Mouse (Mus musculus) embryo, embryonic 11 days (tissue): ENCODE results near the gene Sdad1.
"Not testable (repeated sequence)": the region's sequence is repeated elsewhere in the genome, so short reads cannot be mapped to it uniquely, and the experiment has no call there.

ENCODE experiments used
- DNase-seq: peaks from one replicate; pipeline ENCODE4 v3.0.0-alpha.2; 2015

The Sdad1 gene

DNA sequence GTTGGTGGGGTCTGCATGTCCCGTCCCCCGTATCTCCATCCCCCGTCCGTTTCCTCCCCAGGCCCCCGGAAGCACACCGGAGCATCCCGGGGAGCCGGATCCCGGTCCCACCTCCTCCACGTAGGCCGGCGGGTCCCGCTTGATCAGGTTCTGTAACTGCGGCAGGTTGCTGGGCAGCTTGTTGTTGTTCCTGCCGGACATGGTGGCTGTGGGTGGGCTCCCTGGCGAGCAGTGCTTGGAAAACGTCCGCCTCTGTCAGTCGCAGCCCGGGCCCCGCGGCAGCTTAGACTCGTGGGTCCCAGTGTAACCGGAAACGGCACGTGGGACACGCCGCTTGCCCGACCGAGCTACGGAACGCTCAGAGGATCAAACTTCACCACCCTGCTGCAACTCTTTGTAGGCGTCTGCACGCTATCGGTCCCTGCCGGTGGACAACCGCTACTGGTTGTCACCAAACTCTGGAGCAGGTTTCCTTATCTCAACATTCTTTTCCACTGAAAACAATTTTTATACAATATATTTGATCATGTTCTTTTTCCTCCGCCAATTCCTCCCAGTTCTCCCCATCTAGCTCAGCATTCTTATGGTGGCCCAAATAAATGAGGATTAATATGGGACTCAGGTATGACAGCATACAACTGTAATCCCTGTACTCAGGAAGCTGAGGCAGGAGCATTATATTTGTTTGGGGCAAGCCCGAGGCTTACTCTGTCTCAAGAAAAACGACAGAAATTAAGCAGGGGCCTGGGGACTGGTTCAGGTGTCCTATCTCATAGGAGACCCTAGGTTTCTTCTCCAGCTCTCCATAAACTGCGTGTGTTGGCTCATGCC, at the start of gene Sdad1:
Gene Sdad1, minus strand, starts transcription at position 799 of the 831 bp plus-strand sequence.
- peak; percentile 96 for DNase-seq

DNA sequence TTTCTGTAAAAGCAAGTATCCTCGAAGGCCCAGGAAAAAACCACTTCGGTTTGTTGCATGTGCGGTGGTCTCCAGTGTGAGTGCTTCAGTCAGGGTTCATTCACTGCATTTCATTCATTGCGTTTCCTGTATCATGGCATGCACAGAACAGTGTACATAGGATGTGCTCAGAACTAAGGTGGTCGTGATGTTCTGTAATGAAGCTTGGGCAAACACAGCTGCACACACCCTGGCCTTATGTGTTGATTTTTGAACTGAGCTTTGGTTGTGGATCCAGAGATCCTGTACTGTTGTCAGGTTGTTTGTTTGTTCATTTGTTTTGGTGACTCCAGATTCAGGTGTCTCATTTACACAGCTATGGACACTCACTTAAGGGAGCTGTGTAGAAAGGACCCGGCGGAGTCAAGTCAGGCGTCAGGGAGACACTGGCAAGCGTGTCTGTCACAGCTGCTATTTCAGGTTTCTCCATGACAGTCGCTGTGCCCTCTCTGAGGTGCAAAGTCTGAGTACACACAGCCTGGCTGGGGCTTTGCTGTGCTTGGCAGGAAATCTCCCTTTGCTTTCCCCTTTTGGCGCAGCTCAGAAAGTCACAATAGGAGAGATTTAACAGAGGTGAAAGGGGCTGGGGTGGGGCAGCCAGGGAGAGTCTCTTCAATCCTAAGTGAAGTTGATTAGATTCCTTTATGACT, 48.6 kb upstream of the Sdad1 start:
- no peak for DNase-seq

GRCm38 (mm10) chr5:92358033-92358432, 47.8 kb upstream of the Sdad1 start:
- peak; percentile 64 for DNase-seq

GRCm38 (mm10) chr5:92353517-92353916, 43.2 kb upstream of the Sdad1 start:
- no peak for DNase-seq

GRCm38 (mm10) chr5:92352716-92353115, 42.4 kb upstream of the Sdad1 start:
- not testable (repeated sequence) for DNase-seq

GRCm38 (mm10) chr5:92349731-92350130, 39.5 kb upstream of the Sdad1 start:
- no peak for DNase-seq

DNA sequence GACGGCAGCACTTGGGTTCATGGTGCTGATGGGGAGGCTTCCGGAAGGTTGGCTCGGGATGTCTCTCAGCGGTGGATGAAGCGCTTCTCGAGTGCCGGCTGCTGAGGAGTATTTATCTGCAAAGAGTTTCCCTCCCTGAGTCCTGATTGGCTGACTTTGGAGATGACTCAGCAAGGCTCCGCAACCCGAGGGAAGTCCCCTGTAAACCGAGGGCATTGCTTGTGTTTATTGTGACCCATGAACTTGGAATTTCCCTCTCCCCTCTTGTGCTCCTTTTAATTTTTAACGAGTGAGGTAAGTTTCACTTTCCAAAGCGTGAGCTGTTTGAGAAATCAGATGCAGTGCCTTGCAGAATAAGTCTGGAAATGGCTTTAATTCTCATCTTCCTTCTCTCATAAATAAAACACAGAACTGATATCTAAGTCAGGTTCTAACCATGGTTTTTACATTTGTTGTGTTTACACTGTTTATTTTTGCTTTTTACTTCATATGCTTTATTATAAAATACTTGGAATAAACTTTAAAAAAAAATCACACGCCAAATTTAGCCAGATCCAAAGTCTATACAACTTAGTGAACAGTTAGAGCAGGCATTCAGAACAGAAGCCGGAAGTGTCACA, 38.6 kb upstream of the Sdad1 start, which contains the start of gene Cxcl10:
Gene Cxcl10, minus strand, starts transcription at position 96 of the 620 bp plus-strand sequence.
- DNase-seq, result peak; percentile 72

GRCm38 (mm10) chr5:92345006-92345405, 34.7 kb upstream of the Sdad1 start:
- no peak for DNase-seq

- no peak for DNase-seq
Observed at GRCm38 (mm10) chr5:92340606-92341005, 30.3 kb upstream of the Sdad1 start.

GRCm38 (mm10) chr5:92336743-92337142, 26.5 kb upstream of the Sdad1 start:
- DNase-seq, result no peak

GRCm38 (mm10) chr5:92332359-92332840, 22.1 kb upstream of the Sdad1 start:
- no peak for DNase-seq

- DNase-seq, result no peak
Observed at GRCm38 (mm10) chr5:92331635-92332338, 21.5 kb upstream of the Sdad1 start, which contains the start of gene Art3. Art3 (plus strand) TSS chr5:92331827.

DNA sequence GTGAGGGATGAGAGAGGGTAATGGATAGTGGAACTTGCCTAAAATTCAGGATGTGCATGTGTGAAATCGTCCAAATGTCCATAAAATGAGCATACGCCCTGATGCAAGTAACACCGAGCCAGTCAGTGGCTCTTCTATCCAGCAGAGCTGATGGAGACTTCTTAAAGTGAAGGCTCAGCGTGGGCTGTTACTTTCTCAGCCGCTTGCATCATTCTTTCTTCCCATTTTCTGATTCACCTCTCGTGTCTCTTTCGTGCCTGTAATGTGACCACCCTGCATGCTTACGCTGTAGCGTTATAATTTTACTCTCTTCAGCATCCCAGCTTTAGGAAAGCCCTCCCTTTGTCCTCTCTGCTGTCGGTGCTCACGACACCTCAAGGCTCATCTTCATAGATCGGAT, 20.8 kb upstream of the Sdad1 start:
- no peak for DNase-seq

GRCm38 (mm10) chr5:92327929-92328328, 17.6 kb upstream of the Sdad1 start, which contains the start of gene Cxcl9:
Cxcl9 (minus strand) TSS chr5:92328079.
- DNase-seq, result no peak

GRCm38 (mm10) chr5:92327367-92327766, 17.1 kb upstream of the Sdad1 start:
- DNase-seq, result no peak

DNA sequence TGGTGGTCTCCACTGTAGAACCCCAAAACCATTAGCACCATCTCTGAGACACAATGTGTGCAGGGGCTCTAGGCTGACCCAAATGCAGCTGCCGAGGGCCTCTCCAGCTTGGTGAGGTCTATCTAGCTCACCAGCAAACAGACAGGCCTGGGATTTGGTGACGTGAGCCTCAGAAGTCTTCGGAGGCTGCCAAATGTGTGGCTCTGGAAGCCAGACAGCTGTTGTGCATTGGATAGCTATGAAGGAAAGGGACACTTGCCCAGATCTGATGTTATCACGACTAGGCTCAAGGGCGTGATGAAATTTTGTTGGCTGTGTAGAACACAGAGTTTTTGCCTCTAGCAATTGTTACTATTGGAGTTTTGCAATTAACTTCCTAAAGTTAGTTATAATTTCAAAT, 13.0 kb upstream of the Sdad1 start:
- DNase-seq, result no peak

GRCm38 (mm10) chr5:92322612-92323011, 12.3 kb upstream of the Sdad1 start:
- no peak for DNase-seq

GRCm38 (mm10) chr5:92321631-92322400, 11.5 kb upstream of the Sdad1 start:
- DNase-seq, result no peak

DNA sequence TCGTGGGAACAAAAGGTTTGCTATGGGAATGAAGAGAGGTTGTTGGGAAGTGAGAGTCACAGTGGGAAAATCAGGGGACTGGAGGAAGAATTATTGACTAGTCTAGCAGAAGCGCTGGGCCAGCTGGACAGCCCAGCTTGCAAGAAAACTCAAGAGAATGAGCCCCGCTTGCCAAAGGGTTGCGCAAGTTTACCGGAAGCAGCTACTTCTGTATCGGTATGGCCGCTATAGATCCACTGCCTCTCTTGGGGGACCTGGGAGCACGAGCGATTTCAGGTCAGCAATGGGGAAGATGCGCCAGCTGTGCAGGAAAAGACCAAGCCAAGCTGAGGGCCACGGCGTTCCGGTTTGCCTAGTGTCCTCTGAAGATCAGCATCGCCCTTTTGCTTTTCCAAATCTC, 8.3 kb upstream of the Sdad1 start:
- no peak for DNase-seq

DNA sequence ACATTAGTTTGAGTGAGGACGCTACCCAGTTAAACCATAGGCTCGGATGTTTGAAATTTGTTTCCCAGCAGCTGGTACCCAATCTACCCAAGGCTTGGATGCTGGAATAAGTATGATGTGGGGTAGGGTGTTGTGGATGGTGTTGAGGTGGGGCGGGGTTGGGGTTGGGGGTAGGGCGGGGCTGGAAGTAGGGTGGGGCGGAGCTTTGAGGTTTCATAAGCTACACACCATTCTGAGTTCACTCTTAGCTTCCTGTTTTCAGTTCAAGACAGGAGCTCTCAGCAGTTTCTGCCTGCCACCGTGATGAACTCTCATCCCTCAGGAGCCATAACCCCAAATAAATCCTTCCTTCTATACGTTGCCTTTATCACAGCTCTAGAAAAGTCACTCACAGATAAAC, 7.8 kb upstream of the Sdad1 start:
- DNase-seq, result no peak

DNA sequence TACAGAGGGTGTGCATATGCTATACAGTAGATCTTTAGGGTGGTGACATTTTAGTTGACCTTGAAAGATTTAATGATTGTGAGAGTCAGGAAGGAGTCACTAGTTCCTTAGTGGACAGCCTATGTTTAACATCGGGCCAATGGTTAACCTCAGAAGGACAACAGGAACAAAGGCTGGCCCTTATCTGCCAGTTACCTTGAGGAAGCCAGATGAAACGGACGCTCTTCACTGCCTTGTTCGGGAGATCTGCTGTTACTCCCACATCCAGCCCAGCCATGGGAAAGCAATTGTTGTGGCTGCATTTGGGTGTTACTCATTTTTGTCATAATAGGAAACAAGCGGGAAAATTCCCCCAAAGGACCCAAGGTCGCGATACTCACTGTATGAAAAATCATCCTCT, 3.5 kb upstream of the Sdad1 start:
- DNase-seq, result no peak
